Mouse (Mus musculus): Measurements from ENCODE around the gene Fam172a.

DNA sequence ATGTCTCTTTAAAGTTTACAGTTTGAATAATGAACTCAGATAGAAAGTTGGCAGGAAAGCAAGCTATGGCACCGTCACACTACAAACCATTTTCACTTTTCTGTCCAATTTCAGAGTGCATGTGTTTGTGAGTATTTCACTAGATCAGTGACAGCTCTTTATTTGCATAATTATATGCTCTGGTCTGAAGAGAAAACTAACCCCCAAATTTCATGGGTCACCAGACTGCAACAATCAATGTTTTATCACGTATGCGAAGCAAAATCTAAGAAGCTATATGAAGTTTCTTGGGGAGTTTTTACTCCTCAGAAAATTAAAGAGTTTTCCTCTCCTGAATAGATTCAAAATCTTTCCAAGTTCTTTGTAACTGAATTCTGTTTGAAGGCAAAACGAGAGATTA, 466.3 kb downstream of the Fam172a start:
- no peak for TF ChIP-seq CTCF (IDR thresholded peaks at IDR 0.05; ENCODE audit: extremely low read depth, insufficient read length, insufficient replicate concordance, low read depth, low read length)
- TF ChIP-seq POLR2A (IDR thresholded peaks at IDR 0.05; ENCODE audit: low read depth, low read length): no peak

Measured in small intestine, adult 2 months (tissue).